Comparison of ENCODE assay signal across 7 mouse cellular contexts in the genomic region with DNA sequence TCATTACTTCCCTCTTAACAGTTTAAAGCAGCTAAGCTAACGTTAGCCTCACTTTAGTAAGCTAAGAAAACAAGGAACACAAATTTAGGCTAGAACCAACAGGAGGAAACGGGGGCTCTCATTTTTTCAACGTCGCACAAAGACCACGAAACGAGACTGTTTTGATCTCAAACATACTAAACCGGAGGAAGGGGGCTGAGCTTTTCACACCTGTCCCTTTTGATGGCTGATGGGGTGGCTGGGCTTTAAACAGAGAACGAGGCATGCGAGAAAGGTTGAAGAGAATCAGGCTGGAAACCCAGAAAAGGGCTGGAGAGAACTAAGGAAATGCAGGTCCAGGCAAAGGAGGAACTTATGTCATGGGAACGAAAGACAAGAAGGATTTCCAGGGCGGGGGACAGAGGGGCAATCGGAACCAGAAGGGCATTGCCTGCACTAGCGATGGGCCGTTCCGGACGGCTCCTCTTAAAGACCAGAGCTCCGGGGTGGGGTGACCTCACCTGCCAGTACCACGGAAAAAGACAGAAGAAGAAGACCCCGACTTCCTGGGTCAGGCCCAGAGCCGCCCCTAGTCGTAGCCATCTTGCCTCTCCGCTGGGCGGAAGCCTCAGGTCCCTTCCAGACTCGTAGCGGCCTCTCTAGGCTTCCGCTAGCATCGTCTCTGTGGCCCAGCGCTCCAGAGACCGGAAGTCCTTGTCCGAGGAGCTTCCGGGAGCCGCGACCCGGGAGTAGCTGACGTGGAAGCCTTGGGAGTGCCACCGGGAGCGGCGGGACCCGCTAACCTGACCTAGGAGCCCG. TPM values are rescaled to one million over a fixed set of nuclear protein-coding genes. Genes with fewer than 3 reads are reported as not detected.
DNase-seq lines count a peak whose midpoint lies in the region; ATAC-seq and TF ChIP-seq lines count a peak whose summit lies in the region.

Copa (plus strand) TSS at position 429 of the 798 bp plus-strand sequence.
Ncstn (minus strand) TSS at position 695 of the 798 bp plus-strand sequence.

- H3K36me3 ChIP-seq in embryonic facial prominence, embryonic 10.5 days (replicated peaks), result peaks cover 40% of the 10 kb centered on the region
- H3K36me3 ChIP-seq in intestine, postnatal 0 days (ENCODE audit: control insufficient read depth, insufficient read depth), result peaks cover 15% of the 10 kb centered on the region; the same call in 1 of the 2 replicates
- H3K36me3 ChIP-seq in midbrain, embryonic 12.5 days, result peaks cover 28% of the 10 kb centered on the region
- peaks cover 11% of the 10 kb centered on the region for H3K36me3 ChIP-seq in small intestine, adult 2 months (ENCODE audit: control insufficient read depth, insufficient read depth, low read length)

- peak; percentile 56 for TF ChIP-seq CTCF in intestine, postnatal 0 days (IDR thresholded peaks at IDR 0.05; ENCODE audit: low read depth)
- no peak for TF ChIP-seq CTCF in small intestine, adult 2 months (IDR thresholded peaks at IDR 0.05; ENCODE audit: extremely low read depth, insufficient read length, insufficient replicate concordance, low read depth, low read length)

- no peaks in the 10 kb centered on the region for H3K9me3 ChIP-seq in embryonic facial prominence, embryonic 10.5 days
- no peaks in the 10 kb centered on the region for H3K9me3 ChIP-seq in intestine, postnatal 0 days (ENCODE audit: control insufficient read depth)
- no peaks in the 10 kb centered on the region for H3K9me3 ChIP-seq in midbrain, embryonic 12.5 days

- peaks cover 24% of the 10 kb centered on the region for H3K4me1 ChIP-seq in embryonic facial prominence, embryonic 10.5 days
- H3K4me1 ChIP-seq in intestine, postnatal 0 days (replicated peaks; ENCODE audit: control insufficient read depth, insufficient read depth, low read length), result peaks cover 7% of the 10 kb centered on the region; the same call in 1 of the 2 replicates
- H3K4me1 ChIP-seq in midbrain, embryonic 12.5 days, result peaks cover 24% of the 10 kb centered on the region
- H3K4me1 ChIP-seq in small intestine, adult 2 months (ENCODE audit: control insufficient read depth, insufficient read depth, insufficient read length, low read length), result peaks cover 5% of the 10 kb centered on the region

- H3K27ac ChIP-seq in embryonic facial prominence, embryonic 10.5 days (replicated peaks), result peak within 1 kb of the TSS; percentile 88
- peak within 1 kb of the TSS; percentile 89 for H3K27ac ChIP-seq in intestine, postnatal 0 days (ENCODE audit: low read depth, low read length)
- H3K27ac ChIP-seq in midbrain, embryonic 12.5 days (replicated peaks), result peak within 1 kb of the TSS; percentile 74
- H3K27ac ChIP-seq in small intestine, adult 2 months (ENCODE audit: insufficient read depth, low read depth, low read length), result peak within 1 kb of the TSS; percentile 54

- no peaks in the 10 kb centered on the region for H3K27me3 ChIP-seq in embryonic facial prominence, embryonic 10.5 days (replicated peaks; ENCODE audit: low read depth, poor library complexity, severe bottlenecking)
- no peaks in the 10 kb centered on the region for H3K27me3 ChIP-seq in intestine, postnatal 0 days (replicated peaks; ENCODE audit: control insufficient read depth, insufficient read depth, low read length)
- no peaks in the 10 kb centered on the region for H3K27me3 ChIP-seq in midbrain, embryonic 12.5 days
- no peaks in the 10 kb centered on the region for H3K27me3 ChIP-seq in small intestine, adult 2 months (ENCODE audit: control insufficient read depth, insufficient read depth, low read length)

- under 1% methylated on average over 40 of the region's 40 CpGs for WGBS in embryonic facial prominence, embryonic 10.5 days
- under 1% methylated on average over 40 of the region's 40 CpGs for WGBS in intestine, postnatal 0 days
- under 1% methylated on average over 40 of the region's 40 CpGs for WGBS in midbrain, embryonic 12.5 days
- WGBS in small intestine, adult 2 months, result under 1% methylated on average over 40 of the region's 40 CpGs

- peak; percentile 84; the same call in 1 of the 2 replicates for TF ChIP-seq POLR2A in small intestine, adult 2 months (IDR thresholded peaks at IDR 0.05; ENCODE audit: low read depth, low read length)

- intact Hi-C loops in left cerebral cortex, postnatal 4 days (cut with DNase I), result no loop called here

- peak; percentile 94 for ATAC-seq in intestine, postnatal 0 days
- peak; percentile 98 for ATAC-seq in midbrain, embryonic 12.5 days (ENCODE audit: low FRiP score, low read depth)

- peak; percentile 95 for DNase-seq in adrenal gland, postnatal 10 days
- peak; percentile 94 for DNase-seq in embryonic facial prominence, embryonic 10.5 days (ENCODE audit: low spot score)
- DNase-seq in gonadal fat pad, adult 2 months (ENCODE audit: low read depth), result peak; percentile 57
- DNase-seq in left cerebral cortex, postnatal 4 days, result peak; percentile 93

- peak within 1 kb of the TSS; percentile 71 for H3K4me2 ChIP-seq in intestine, postnatal 0 days (replicated peaks; ENCODE audit: low read depth)
- peak within 1 kb of the TSS; percentile 82 for H3K4me2 ChIP-seq in midbrain, embryonic 12.5 days (replicated peaks)

- peak within 1 kb of the TSS; percentile 88 for H3K9ac ChIP-seq in intestine, postnatal 0 days (ENCODE audit: low read depth, low read length)
- H3K9ac ChIP-seq in midbrain, embryonic 12.5 days (replicated peaks), result peak within 1 kb of the TSS; percentile 88

- peak within 1 kb of the TSS; percentile 81 for H3K4me3 ChIP-seq in embryonic facial prominence, embryonic 10.5 days
- peak within 1 kb of the TSS; percentile 84 for H3K4me3 ChIP-seq in intestine, postnatal 0 days (ENCODE audit: low read depth, low read length)
- H3K4me3 ChIP-seq in midbrain, embryonic 12.5 days, result peak within 1 kb of the TSS; percentile 88
- peak within 1 kb of the TSS; percentile 75 for H3K4me3 ChIP-seq in small intestine, adult 2 months (ENCODE audit: low read depth, low read length)

RNA-seq across cellular contexts. Expression of gene Copa, which starts in this region (rescaled TPM):
- 100 to 1,000 TPM; 150 to 151 TPM for total RNA-seq in adrenal gland, postnatal 10 days (2021)
- 185 and 189 TPM in 2 replicates for polyA plus RNA-seq in embryonic facial prominence, embryonic 10.5 days (2016; fragmentation: Nextera tagmentation; extraction: Ambion mirVana)
- 50.5 and 112 TPM in 2 replicates for polyA plus RNA-seq in gonadal fat pad, adult 2 months (2012; rRNA removed)
- 133 and 139 TPM in 2 replicates for polyA plus RNA-seq in intestine, postnatal 0 days (2015; fragmentation: Nextera tagmentation; extraction: Ambion mirVana)
- 100 to 1,000 TPM; 195 to 198 TPM for total RNA-seq in left cerebral cortex, postnatal 4 days (2021)
- 219 and 220 TPM in 2 replicates for polyA plus RNA-seq in midbrain, embryonic 12.5 days (2016; fragmentation: Nextera tagmentation; extraction: Ambion mirVana)
- polyA plus RNA-seq in small intestine, adult 2 months (2012; rRNA removed), result 25.0 and 46.0 TPM in 2 replicates

RNA-seq across cellular contexts. Expression of gene Ncstn, which starts in this region (rescaled TPM):
- 10 to 100 TPM; 81.0 to 93.0 TPM for total RNA-seq in adrenal gland, postnatal 10 days (2021)
- polyA plus RNA-seq in embryonic facial prominence, embryonic 10.5 days (2016; fragmentation: Nextera tagmentation; extraction: Ambion mirVana), result 92.1 and 98.5 TPM in 2 replicates
- 143 and 195 TPM in 2 replicates for polyA plus RNA-seq in gonadal fat pad, adult 2 months (2012; rRNA removed)
- 110 and 115 TPM in 2 replicates for polyA plus RNA-seq in intestine, postnatal 0 days (2015; fragmentation: Nextera tagmentation; extraction: Ambion mirVana)
- total RNA-seq in left cerebral cortex, postnatal 4 days (2021), result 10 to 100 TPM; 80.0 to 85.3 TPM
- 123 and 128 TPM in 2 replicates for polyA plus RNA-seq in midbrain, embryonic 12.5 days (2016; fragmentation: Nextera tagmentation; extraction: Ambion mirVana)
- 46.4 and 118 TPM in 2 replicates for polyA plus RNA-seq in small intestine, adult 2 months (2012; rRNA removed)

Comparison
In these comparisons a context has a peak if more than half of its experiments do, and no peak if none do; other contexts are left out.
1. Peak in every context shown above with its lines: DNase-seq, ATAC-seq, H3K4me3 ChIP-seq and H3K27ac ChIP-seq.